Mouse (Mus musculus): ENCODE results near the gene Jade1.

Jade1 gene

DNA sequence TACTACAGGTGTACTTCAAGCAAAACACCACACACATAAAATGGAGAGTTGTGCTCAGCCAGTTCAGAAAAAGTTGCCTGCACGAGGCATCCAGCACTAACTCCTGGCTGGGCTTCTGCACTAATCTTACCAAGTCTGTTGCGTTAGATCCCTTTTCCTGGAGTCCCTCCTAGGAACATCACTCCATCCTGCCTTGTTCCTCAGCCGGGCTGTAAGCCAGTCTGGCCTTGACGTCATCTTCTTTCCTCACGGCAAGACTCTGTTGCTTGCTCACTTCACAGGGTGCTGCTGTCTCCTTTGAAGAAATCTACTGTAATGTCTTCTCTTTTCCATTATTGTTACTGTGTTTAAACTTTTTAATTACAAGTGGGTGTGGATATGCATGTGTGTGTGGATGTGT, 20.4 kb downstream of the Jade1 start:
- peak overlapping the region; percentile 24; the same call in 1 of the 2 replicates for H3K4me3 ChIP-seq (replicated peaks; ENCODE audit: low read length)
- peaks cover 100% of the 10 kb centered on the region for H3K36me3 ChIP-seq (ENCODE audit: insufficient read depth, low read length)
- H3K4me1 ChIP-seq (replicated peaks; ENCODE audit: low read depth, low read length): peaks cover 100% of the 10 kb centered on the region
- no peaks in the 10 kb centered on the region for H3K9me3 ChIP-seq (ENCODE audit: low read length)
- no peaks in the 10 kb centered on the region for H3K27me3 ChIP-seq (ENCODE audit: insufficient read depth, low read length)
- no peak for TF ChIP-seq NANOG (IDR thresholded peaks at IDR 0.05; ENCODE audit: borderline replicate concordance, low read length)
- no peak for TF ChIP-seq POU5F1 (IDR thresholded peaks at IDR 0.05; ENCODE audit: borderline replicate concordance, low read length)
- TF ChIP-seq CTCF (conservative IDR thresholded peaks at IDR 0.05; ENCODE audit: low read length): no peak

GRCm38 (mm10) chr3:41577240-41577639, 21.7 kb downstream of the Jade1 start:
- H3K9me3 ChIP-seq (ENCODE audit: low read length): no peaks in the 10 kb centered on the region
- 0 out of 2 replicates have a peak overlapping the region, but pooled peaks have one; percentile 1 for H3K4me3 ChIP-seq (replicated peaks; ENCODE audit: low read length)
- no peak for TF ChIP-seq POU5F1 (IDR thresholded peaks at IDR 0.05; ENCODE audit: borderline replicate concordance, low read length)
- TF ChIP-seq CTCF (conservative IDR thresholded peaks at IDR 0.05; ENCODE audit: low read length): no peak
- no peak for TF ChIP-seq NANOG (IDR thresholded peaks at IDR 0.05; ENCODE audit: borderline replicate concordance, low read length)
- H3K4me1 ChIP-seq (replicated peaks; ENCODE audit: low read depth, low read length): peaks cover 100% of the 10 kb centered on the region
- H3K27me3 ChIP-seq (ENCODE audit: insufficient read depth, low read length): no peaks in the 10 kb centered on the region
- H3K36me3 ChIP-seq (ENCODE audit: insufficient read depth, low read length): peaks cover 100% of the 10 kb centered on the region

GRCm38 (mm10) chr3:41579873-41580272, 24.3 kb downstream of the Jade1 start:
- Histone ChIP-seq H3K4me1 (replicated peaks; ENCODE audit: low read depth, low read length) (peaks cover 99% of the 10 kb centered on the region), H3K9me3 (ENCODE audit: low read length) (no peaks in the 10 kb centered on the region), H3K4me3 (replicated peaks; ENCODE audit: low read length) (peak overlapping the region; percentile 53; the same call in 1 of the 2 replicates), H3K27me3 (ENCODE audit: insufficient read depth, low read length) (no peaks in the 10 kb centered on the region), H3K36me3 (ENCODE audit: insufficient read depth, low read length) (peaks cover 100% of the 10 kb centered on the region)
- TF ChIP-seq POU5F1 (IDR thresholded peaks at IDR 0.05; ENCODE audit: borderline replicate concordance, low read length) (no peak), NANOG (IDR thresholded peaks at IDR 0.05; ENCODE audit: borderline replicate concordance, low read length) (no peak), CTCF (conservative IDR thresholded peaks at IDR 0.05; ENCODE audit: low read length) (no peak)

DNA sequence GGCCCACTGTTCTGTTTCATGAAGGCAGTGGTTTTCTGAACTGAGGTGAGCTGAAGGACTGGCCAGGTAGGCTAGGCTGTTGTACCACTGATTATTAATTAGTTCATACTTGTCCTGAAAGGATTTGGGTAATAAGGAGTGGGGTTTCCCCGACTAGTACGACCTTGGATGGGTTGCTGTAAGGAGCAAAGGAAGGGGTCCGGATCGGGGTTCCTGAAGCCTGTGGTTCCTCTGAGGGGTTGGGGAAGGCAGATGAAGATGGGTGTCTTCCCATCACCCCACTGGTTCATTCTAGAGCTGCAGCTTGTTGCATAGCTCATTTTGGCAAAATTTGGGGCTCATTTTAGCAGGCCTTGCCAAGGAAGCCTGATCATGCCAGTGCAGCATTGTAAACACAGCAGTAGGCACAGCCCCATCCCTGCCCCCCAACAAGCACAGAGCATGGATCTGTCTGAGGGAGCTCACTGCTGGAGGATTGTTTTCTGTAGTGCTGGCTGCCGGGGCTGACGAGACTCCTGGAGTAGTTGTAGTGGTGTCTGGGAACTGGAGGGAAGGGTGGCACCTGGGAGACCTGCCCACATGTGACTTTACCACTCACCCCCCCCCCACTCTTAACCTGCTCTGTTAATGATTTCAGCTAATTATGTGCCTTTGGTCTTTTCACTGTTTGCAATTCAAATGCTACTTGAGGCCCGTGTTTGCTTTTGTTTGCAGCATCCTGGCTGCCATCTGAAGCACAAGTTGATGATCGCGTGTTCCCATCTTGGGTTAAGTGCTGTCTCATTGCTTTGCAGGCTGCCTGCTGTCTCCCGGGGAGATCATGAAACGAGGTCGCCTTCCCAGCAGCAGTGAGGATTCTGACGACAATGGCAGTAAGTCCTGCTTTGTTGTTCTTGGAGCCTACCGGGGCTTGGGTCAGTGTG, 25.1 kb downstream of the Jade1 start:
- Histone ChIP-seq H3K4me1 (replicated peaks; ENCODE audit: low read depth, low read length) (peaks cover 99% of the 10 kb centered on the region), H3K36me3 (ENCODE audit: insufficient read depth, low read length) (peaks cover 100% of the 10 kb centered on the region), H3K27me3 (ENCODE audit: insufficient read depth, low read length) (no peaks in the 10 kb centered on the region), H3K4me3 (replicated peaks; ENCODE audit: low read length) (peak overlapping the region; percentile 53), H3K9me3 (ENCODE audit: low read length) (no peaks in the 10 kb centered on the region)
- TF ChIP-seq CTCF (conservative IDR thresholded peaks at IDR 0.05; ENCODE audit: low read length) (no peak), POU5F1 (IDR thresholded peaks at IDR 0.05; ENCODE audit: borderline replicate concordance, low read length) (no peak), NANOG (IDR thresholded peaks at IDR 0.05; ENCODE audit: borderline replicate concordance, low read length) (no peak)

DNA sequence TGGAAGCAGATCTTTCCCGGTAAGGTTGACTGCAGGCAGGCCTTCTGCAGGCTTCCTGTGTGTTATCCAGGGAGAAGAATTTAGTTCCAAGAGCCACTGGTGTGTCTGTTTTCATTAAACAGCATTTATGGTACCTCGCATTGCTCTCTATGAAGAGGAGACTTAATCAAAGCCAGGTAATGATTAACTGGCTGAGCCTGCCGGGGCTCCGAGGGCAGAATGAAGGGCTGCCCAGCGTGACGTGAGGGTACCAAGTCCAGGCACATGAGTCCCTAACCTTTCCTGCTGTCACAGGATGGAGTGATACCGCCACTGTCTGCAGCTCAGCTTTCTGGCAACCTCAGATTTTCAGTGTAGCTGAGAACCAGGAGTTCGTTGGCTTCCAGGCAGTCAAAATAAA, 25.9 kb downstream of the Jade1 start:
- TF ChIP-seq POU5F1 (IDR thresholded peaks at IDR 0.05; ENCODE audit: borderline replicate concordance, low read length) (no peak), CTCF (conservative IDR thresholded peaks at IDR 0.05; ENCODE audit: low read length) (no peak), NANOG (IDR thresholded peaks at IDR 0.05; ENCODE audit: borderline replicate concordance, low read length) (no peak)
- no peaks in the 10 kb centered on the region for H3K9me3 ChIP-seq (ENCODE audit: low read length)

DNA sequence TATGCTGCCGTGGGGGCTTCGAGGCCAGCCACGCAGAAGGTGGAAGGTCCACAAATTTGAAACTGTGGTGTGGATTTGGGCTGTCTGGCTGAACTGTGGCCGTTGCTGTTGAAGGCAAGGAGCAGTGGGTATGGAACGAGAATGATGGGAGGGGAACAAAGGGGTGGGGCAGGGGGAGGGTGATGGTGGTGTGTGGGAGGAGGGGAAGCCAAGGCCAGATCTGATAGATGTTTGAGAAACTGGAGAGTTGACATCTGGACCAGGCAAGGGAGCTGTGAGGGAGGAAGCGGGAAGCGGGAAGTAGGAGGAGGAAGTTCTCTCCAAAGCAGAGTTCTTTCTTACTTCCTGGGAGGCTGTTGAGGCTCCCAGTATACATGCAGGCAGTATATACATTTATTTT, 26.7 kb downstream of the Jade1 start:
- peak overlapping the region; percentile 53 for H3K4me3 ChIP-seq (replicated peaks; ENCODE audit: low read length)
- no peaks in the 10 kb centered on the region for H3K9me3 ChIP-seq (ENCODE audit: low read length)
- TF ChIP-seq CTCF (conservative IDR thresholded peaks at IDR 0.05; ENCODE audit: low read length): no peak
- TF ChIP-seq NANOG (IDR thresholded peaks at IDR 0.05; ENCODE audit: borderline replicate concordance, low read length): no peak
- TF ChIP-seq POU5F1 (IDR thresholded peaks at IDR 0.05; ENCODE audit: borderline replicate concordance, low read length): no peak
- no peaks in the 10 kb centered on the region for H3K27me3 ChIP-seq (ENCODE audit: insufficient read depth, low read length)
- peaks cover 99% of the 10 kb centered on the region for H3K4me1 ChIP-seq (replicated peaks; ENCODE audit: low read depth, low read length)
- H3K36me3 ChIP-seq (ENCODE audit: insufficient read depth, low read length): peaks cover 100% of the 10 kb centered on the region

More for the DNA sequence above, 25.9 kb downstream of the Jade1 start:
- H3K27me3 ChIP-seq (ENCODE audit: insufficient read depth, low read length): no peaks in the 10 kb centered on the region
- H3K4me1 ChIP-seq (replicated peaks; ENCODE audit: low read depth, low read length): peaks cover 99% of the 10 kb centered on the region
- peak overlapping the region; percentile 53 for H3K4me3 ChIP-seq (replicated peaks; ENCODE audit: low read length)
- peaks cover 100% of the 10 kb centered on the region for H3K36me3 ChIP-seq (ENCODE audit: insufficient read depth, low read length)

- TF ChIP-seq POU5F1 (IDR thresholded peaks at IDR 0.05; ENCODE audit: borderline replicate concordance, low read length): no peak
- TF ChIP-seq CTCF (conservative IDR thresholded peaks at IDR 0.05; ENCODE audit: low read length): no peak
- TF ChIP-seq NANOG (IDR thresholded peaks at IDR 0.05; ENCODE audit: borderline replicate concordance, low read length): no peak
- no peaks in the 10 kb centered on the region for H3K27me3 ChIP-seq (ENCODE audit: insufficient read depth, low read length)
- H3K4me3 ChIP-seq (replicated peaks; ENCODE audit: low read length): no peak overlapping the region; the same call in 1 of the 2 replicates
- H3K9me3 ChIP-seq (ENCODE audit: low read length): no peaks in the 10 kb centered on the region
- H3K4me1 ChIP-seq (replicated peaks; ENCODE audit: low read depth, low read length): peaks cover 99% of the 10 kb centered on the region
- peaks cover 100% of the 10 kb centered on the region for H3K36me3 ChIP-seq (ENCODE audit: insufficient read depth, low read length)
Measured at GRCm38 (mm10) chr3:41583092-41583491, 27.6 kb downstream of the Jade1 start.

- no peak for TF ChIP-seq NANOG (IDR thresholded peaks at IDR 0.05; ENCODE audit: borderline replicate concordance, low read length)
- TF ChIP-seq POU5F1 (IDR thresholded peaks at IDR 0.05; ENCODE audit: borderline replicate concordance, low read length): no peak
- no peak for TF ChIP-seq CTCF (conservative IDR thresholded peaks at IDR 0.05; ENCODE audit: low read length)
- H3K4me1 ChIP-seq (replicated peaks; ENCODE audit: low read depth, low read length): peaks cover 99% of the 10 kb centered on the region
Measured at GRCm38 (mm10) chr3:41583621-41584020, 28.1 kb downstream of the Jade1 start.

More at GRCm38 (mm10) chr3:41583621-41584020, 28.1 kb downstream of the Jade1 start:
- H3K27me3 ChIP-seq (ENCODE audit: insufficient read depth, low read length): no peaks in the 10 kb centered on the region
- H3K9me3 ChIP-seq (ENCODE audit: low read length): no peaks in the 10 kb centered on the region
- peaks cover 100% of the 10 kb centered on the region for H3K36me3 ChIP-seq (ENCODE audit: insufficient read depth, low read length)
- peak overlapping the region; percentile 5; the same call in 1 of the 2 replicates for H3K4me3 ChIP-seq (replicated peaks; ENCODE audit: low read length)

Measured in E14TG2a.4 (cell line).